Mouse (Mus musculus) megakaryocyte-erythroid progenitor cell, adult 5 weeks (primary cell): Measurements from ENCODE around the gene Adssl1. TPM values are rescaled to one million over a fixed set of nuclear protein-coding genes. Genes with fewer than 3 reads are reported as not detected.

Experiments
- polyA plus RNA-seq: library from polyadenylated mRNA; stranded (reverse); fragments of >175 nt; gene quantifications from 2 replicates; pipeline ENCODE4 v1.2.3, GENCODE M21; 2012

Adssl1 gene
- polyA plus RNA-seq: 219 and 252 TPM in 2 replicates

GRCm38 (mm10) chr12:112619686-112620353 is at the start of gene Adssl1:
Gene Adssl1 (plus strand): TSS chr12:112620045.

GRCm38 (mm10) chr12:112588426-112589256 is 31.2 kb upstream of the Adssl1 start, which contains the start of gene Inf2:
Gene Inf2 (plus strand): TSS chr12:112588784.

DNA sequence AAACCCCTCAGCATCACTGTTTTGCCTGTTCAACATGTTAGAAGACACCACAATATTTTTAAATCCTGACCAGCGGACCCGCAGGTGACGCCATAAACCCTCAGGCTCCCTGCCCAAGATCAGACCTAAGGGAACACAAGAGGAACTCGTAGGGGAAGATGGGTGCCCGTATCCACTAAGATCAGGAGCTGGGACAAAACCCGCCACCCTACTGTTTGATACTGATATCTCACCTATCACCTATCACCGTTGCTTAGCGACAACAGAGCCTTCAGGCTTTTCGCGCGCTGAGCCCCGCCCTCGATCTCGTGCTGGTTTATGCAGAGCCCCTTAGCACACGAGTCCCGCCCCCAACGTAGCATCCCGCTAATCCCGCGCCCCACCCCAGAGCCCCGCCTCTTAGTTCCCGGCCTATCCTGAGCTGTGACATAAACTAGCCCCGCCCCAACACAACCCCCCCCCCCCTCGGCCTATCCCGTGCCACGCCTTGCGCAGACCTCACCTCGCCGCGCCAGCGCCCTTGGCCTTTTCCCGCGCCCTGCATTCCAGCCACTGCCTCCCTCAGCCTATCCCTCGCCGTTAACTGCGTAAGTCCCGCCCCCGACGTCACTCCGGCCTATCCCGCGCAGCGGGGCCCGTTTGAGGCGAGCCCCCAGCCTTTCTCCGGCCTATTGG is 24.5 kb downstream of the Adssl1 start, which contains the start of gene Siva1:
TSS of gene Siva1 (plus strand) at position 500 of the 675 bp plus-strand sequence.

GRCm38 (mm10) chr12:112674132-112675011 is 54.5 kb downstream of the Adssl1 start, which contains the start of gene Akt1:
Gene Akt1 (minus strand): TSS chr12:112674884.

DNA sequence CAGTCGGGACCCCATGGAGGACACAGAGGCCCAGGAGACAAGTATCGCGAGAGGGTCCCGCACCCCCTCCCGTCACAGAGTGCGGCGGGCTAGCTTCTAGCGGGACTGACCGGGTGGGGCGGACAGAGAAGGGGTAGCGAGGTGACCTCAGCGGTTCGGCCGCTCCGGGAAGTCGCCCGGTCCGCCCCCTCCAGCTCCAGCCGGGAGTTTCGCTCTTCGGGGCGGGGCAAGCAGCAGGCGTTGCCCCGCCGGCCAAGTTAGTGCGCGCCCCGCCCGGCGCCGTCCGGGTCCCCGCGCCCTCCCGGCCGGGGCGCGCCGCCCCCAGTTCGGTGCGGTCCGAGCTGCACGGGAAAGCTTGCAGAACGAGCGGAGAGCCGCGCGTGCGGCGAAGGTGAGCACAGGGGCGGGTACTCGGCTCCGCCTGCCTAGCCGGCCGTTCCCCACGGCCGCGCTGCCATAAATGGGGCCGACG is 58.7 kb downstream of the Adssl1 start, which contains the start of gene Zbtb42:
TSS of gene Zbtb42 (plus strand) at position 274 of the 472 bp plus-strand sequence.

Other genes starting within 250 kb of the Adssl1 start
- gene A530016L24Rik, start 130.6 kb upstream of the Adssl1 start, polyA plus RNA-seq: not detected in 2 replicates
- gene Tmem179, start 103.3 kb upstream of the Adssl1 start, polyA plus RNA-seq: not detected in 2 replicates
- 101 and 119 TPM in 2 replicates for gene Inf2, start 31.3 kb upstream of the Adssl1 start, polyA plus RNA-seq
- gene Siva1, start 24.6 kb downstream of the Adssl1 start, polyA plus RNA-seq: 95.9 and 97.1 TPM in 2 replicates
- 394 and 418 TPM in 2 replicates for gene Akt1, start 54.8 kb downstream of the Adssl1 start, polyA plus RNA-seq
- 14.5 and 17.0 TPM in 2 replicates for gene Zbtb42, start 58.8 kb downstream of the Adssl1 start, polyA plus RNA-seq
- gene Cep170b, start 100.4 kb downstream of the Adssl1 start, polyA plus RNA-seq: 5.2 and 8.6 TPM in 2 replicates
- gene Pld4, start 140.6 kb downstream of the Adssl1 start, polyA plus RNA-seq: 23.9 and 54.7 TPM in 2 replicates
- 0.01 TPM in 1 of 2 replicates, not detected in the other for gene Ahnak2, start 182.6 kb downstream of the Adssl1 start, polyA plus RNA-seq
- 1.7 and 2.4 TPM in 2 replicates for gene Clba1, start 188.9 kb downstream of the Adssl1 start, polyA plus RNA-seq
- gene Cdca4, start 209.4 kb downstream of the Adssl1 start, polyA plus RNA-seq: 24.9 and 28.0 TPM in 2 replicates
- gene Gpr132, start 248.2 kb downstream of the Adssl1 start, polyA plus RNA-seq: 6.3 and 8.1 TPM in 2 replicates